Comparison of ENCODE assay signal across 18 mouse cellular contexts in genomic region chr15:12030221-12030620, GRCm38 (mm10). TPM values are rescaled to one million over a fixed set of nuclear protein-coding genes. Genes with fewer than 3 reads are reported as not detected.
DNase-seq lines count a peak whose midpoint lies in the region; ATAC-seq lines count a peak whose summit lies in the region.
"Had no signal": no experiment of that assay in that cellular context is flagged by ENCODE, and none has a peak within 500 bp of the region (broad histone marks: within the 10 kb centered on the region; RNA-seq: fewer than 3 reads in every experiment).

No protein-coding gene starts in this region.

- peak; percentile 34 for DNase-seq in heart, adult 11 months
- no peak for DNase-seq in heart, postnatal 25 days (ENCODE audit: low spot score)
- DNase-seq in CD4-positive helper T cell, adult 2 months (ENCODE audit: low read depth, low spot score): peak; percentile 30
- no peak for DNase-seq in right cerebral cortex, postnatal 25 days
- DNase-seq in gastrocnemius, postnatal 36 days: no peak
- DNase-seq in adrenal gland, postnatal 25 days: no peak
- DNase-seq: adrenal gland, postnatal 36 days; cerebellum, adult 2 months; cerebellum, postnatal 14 days; gastrocnemius, postnatal 14 days; heart, adult 2 months; kidney, adult 18-20 months; kidney, postnatal 25 days; liver; right cerebral cortex, postnatal 14 days; thymus, postnatal 14 days had no signal

- intact Hi-C loops in heart, postnatal 25 days (cut with DNase I): no loop called here
- intact Hi-C loops in gastrocnemius, postnatal 36 days (cut with DNase I): loop anchor here (5.0 kb wide), 1 partner anchor 33 kb away; the partner anchor contains the start of gene Sub1

- peak; percentile 18; the same call in 1 of the 2 replicates for ATAC-seq in granulocyte monocyte progenitor cell, adult 5-6 weeks (replicated peaks; ENCODE audit: poor library complexity, severe bottlenecking)
- ATAC-seq: inflammation-experienced regulatory T-cells, adult 6 months had no signal

RNA-seq across cellular contexts. Expression of gene Sub1, which starts 33.4 kb away (rescaled TPM):
- 10 to 100 TPM; 73.6 to 82.5 TPM for total RNA-seq in heart, postnatal 25 days (2021)
- 545 and 554 TPM in 2 replicates for total RNA-seq in granulocyte monocyte progenitor cell, adult 5-6 weeks (2014; fragmentation: Nextera tagmentation)
- 769 and 935 TPM in 2 replicates for total RNA-seq in granulocyte monocyte progenitor cell, adult 5-6 weeks (2017)
- 10 to 100 TPM; 74.9 to 81.2 TPM for total RNA-seq in gastrocnemius, postnatal 36 days (2021)
- 206 and 209 TPM in 2 replicates for total RNA-seq in adrenal gland, postnatal 25 days (2021)

Comparison
In these comparisons a context has a peak if more than half of its experiments do, and no peak if none do; other contexts are left out.
1. DNase-seq: peak in heart, adult 11 months (single experiment) and CD4-positive helper T cell, adult 2 months (single experiment); none in heart, postnatal 25 days (single experiment), right cerebral cortex, postnatal 25 days (single experiment), gastrocnemius, postnatal 36 days (0 of 2) and adrenal gland, postnatal 25 days (single experiment).